Mouse (Mus musculus) B cell, adult 62 days (primary cell): ENCODE measurements around the gene Cyb5r3. TPM values are rescaled to one million over a fixed set of nuclear protein-coding genes. Genes with fewer than 3 reads are reported as not detected.

Experiments
- total RNA-seq: library from RNA; stranded (reverse); gene quantifications from 4 replicates; pipeline ENCODE4 v1.2.4, GENCODE M21; 2023

Gene Cyb5r3
- 80.0 to 81.1 TPM (median 80.2 TPM) in 4 replicates for total RNA-seq

DNA sequence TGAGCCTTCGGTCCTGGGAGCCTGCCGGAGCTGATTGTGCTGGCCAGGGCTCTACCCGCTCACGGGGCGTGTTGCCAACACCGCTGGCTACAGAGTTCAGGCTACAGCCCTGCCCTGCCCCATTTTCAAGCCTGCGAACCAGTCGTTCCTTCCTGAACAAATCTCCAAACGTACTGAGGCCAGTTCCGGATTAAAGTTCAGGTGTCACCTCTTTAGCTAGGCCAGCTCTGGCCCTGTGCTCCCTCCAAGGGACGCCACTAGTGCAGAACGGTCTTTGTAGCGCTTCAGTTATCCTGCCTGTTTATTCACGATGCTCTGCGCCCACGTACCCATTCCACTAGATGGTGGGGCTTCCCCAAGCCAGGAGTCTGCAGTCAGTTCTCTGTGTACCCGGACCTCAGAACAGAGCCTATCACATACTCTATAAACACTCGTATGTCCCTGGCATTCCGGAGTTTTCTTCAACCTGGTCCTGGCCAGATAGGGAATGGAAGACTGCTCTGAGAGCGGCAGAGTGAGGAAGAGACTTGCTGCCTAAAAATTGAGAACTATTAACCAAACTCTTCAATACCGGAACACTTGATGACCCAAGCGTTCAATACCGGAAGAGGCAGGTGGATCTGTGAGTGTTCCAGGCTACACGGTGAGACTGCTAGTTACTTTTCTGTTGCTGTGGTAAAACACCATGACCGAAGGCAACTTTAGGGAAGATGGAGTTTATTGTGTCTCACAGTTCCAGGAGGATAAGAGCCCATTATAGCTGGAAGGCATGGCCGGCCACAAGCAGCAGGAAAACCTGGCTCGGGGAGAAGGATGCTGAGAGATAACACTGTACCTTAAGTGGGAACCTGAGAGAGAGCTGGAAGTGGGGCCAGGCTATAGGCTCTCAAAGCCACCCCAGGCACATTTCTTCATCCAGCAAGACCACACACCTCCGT lies at the start of gene Cyb5r3:
Cyb5r3 (minus strand) TSS at position 101 of the 938 bp plus-strand sequence.

DNA sequence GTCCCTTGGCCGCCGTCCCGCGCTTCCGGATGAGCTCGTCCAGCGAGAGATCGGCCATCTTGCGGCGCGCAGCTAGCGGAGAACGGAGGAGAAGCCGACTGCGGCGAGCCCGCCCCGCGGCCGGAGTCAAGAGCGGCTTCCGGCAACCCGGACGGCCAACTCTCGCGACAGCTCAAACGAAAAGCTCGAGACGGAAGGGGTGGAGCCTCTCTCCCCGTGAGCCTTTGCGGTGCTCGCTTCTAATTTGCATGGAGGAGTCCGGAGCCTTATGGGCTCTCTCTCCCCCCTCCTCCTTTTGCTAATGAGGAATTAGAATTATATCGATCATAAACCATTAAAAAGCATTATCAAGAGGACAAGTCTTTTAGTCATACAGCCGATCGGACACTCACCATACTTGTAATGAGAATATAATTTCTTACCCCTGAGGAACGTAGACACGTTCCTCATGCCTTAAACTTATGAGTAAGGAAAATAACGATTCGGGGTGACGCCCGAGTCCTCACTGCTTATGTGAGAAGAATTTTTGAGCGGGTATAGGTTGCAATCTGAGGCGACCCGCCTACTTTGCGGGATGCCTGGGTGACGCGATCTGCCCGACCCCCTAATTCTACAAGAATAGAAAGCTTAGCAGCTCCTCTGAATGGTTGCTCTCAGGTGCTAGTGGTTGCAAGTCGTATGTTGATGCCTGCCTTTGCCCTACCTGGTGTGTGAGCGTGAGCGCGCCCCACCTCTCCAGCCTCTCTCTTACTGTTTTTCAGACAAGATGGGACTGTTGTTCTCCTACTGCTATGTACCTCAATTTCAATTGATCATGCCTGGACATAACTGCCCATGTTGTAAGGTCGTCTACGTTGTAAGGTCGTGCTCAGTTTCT lies 23.0 kb downstream of the Cyb5r3 start, which contains the start of gene Poldip3:
Poldip3 (minus strand) TSS at position 189 of the 877 bp plus-strand sequence.

DNA sequence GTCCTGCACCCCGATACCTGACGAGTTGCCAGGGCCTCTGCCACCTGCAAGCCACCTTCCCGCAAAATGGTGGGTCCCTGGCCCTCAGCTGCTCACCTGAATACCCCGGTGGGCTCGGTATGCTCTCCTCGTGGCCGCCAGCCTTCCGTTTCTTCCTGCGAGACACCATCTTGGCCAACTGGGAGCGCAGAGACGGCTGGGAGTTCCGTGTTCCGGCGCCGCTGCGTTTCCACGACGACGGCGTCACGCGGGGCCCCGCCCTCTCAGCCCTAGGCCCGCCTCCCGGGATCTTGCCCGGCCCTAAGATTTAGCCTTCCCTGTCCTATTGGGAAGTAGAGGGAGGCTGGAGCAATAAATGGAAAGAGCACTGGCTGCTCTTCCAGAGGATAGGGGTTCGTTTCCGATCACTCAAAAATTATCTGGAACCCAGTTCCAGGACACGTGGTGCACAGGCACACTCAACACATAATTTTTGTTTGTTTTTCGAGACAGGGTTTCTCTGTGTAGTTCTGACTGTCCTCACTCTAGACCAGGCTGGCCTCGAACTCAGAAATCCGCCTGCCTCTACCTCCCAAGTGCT lies 49.7 kb downstream of the Cyb5r3 start, which contains the start of gene Rrp7a:
Rrp7a (minus strand) TSS at position 236 of the 580 bp plus-strand sequence.

Other genes with a start within 250 kb of the Cyb5r3 start
- gene Tcf20, start 184.7 kb downstream of the Cyb5r3 start, total RNA-seq: 115 to 139 TPM (median 121 TPM) in 4 replicates
- gene Nfam1, start 139.3 kb downstream of the Cyb5r3 start, total RNA-seq: 31.1 to 37.3 TPM (median 33.4 TPM) in 4 replicates
- gene Serhl, start 83.1 kb downstream of the Cyb5r3 start, total RNA-seq: 17.1 to 26.0 TPM (median 20.3 TPM) in 4 replicates
- 73.0 to 87.3 TPM (median 82.1 TPM) in 4 replicates for gene Rrp7a, start 49.8 kb downstream of the Cyb5r3 start, total RNA-seq
- 184 to 196 TPM (median 190 TPM) in 4 replicates for gene Poldip3, start 23.2 kb downstream of the Cyb5r3 start, total RNA-seq
- gene A4galt, start 79.2 kb upstream of the Cyb5r3 start, total RNA-seq: 0.46 TPM in 1 of 4 replicates, not detected in the others
- 7.6 to 10.8 TPM (median 8.5 TPM) in 4 replicates for gene Arfgap3, start 177.7 kb upstream of the Cyb5r3 start, total RNA-seq